Mouse (Mus musculus) megakaryocyte progenitor cell, adult 5-6 weeks (primary cell): Measurements from ENCODE around the gene Vps52. TPM values are rescaled to one million over a fixed set of nuclear protein-coding genes. Genes with fewer than 3 reads are reported as not detected.
"Not testable (repeated sequence)": the region's sequence is repeated elsewhere in the genome, so short reads cannot be mapped to it uniquely, and the experiment has no call there.

ENCODE experiments used
- ATAC-seq: replicated peaks from 2 replicates; pipeline ENCODE4 v1.8.0; 2016; ENCODE audit warnings: mild to moderate bottlenecking, moderate TSS enrichment, inconsistent platforms; ENCODE audit not compliant: poor library complexity
- total RNA-seq, 2 experiments: library from RNA; stranded (forward) in 1 of 2; stranded (reverse) in 1 of 2; fragments of 157-497, 149-512 nt in 1 of 2; fragments of 200-1000 nt in 1 of 2; gene quantifications; 2 replicates each; pipeline versions ENCODE4 v1.2.3 to v1.2.4; 2015 to 2017

Vps52 gene
- total RNA-seq, 2 experiments from 2014 or later = 13.7 to 16.6 TPM

DNA sequence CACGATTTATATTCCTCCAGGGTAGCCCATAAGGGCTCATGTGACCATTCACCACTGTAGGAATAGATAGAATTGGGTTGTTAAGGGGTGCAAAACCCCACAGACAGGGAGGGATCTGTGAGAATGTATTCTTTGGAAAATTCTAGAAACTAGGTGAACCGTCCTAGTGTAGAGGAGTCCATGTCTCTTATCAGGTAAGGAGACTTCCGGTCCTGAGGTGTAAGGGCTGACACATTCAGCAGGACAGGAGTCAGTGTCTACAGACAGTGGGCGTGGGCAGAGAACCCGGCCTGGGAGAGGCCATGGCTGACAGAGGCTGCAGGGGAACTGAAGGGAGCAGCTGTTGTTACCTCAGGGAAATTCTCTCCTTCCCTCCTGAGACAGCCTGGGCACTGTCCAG is 43.1 kb downstream of the Vps52 start:
- ATAC-seq = not testable (repeated sequence)

DNA sequence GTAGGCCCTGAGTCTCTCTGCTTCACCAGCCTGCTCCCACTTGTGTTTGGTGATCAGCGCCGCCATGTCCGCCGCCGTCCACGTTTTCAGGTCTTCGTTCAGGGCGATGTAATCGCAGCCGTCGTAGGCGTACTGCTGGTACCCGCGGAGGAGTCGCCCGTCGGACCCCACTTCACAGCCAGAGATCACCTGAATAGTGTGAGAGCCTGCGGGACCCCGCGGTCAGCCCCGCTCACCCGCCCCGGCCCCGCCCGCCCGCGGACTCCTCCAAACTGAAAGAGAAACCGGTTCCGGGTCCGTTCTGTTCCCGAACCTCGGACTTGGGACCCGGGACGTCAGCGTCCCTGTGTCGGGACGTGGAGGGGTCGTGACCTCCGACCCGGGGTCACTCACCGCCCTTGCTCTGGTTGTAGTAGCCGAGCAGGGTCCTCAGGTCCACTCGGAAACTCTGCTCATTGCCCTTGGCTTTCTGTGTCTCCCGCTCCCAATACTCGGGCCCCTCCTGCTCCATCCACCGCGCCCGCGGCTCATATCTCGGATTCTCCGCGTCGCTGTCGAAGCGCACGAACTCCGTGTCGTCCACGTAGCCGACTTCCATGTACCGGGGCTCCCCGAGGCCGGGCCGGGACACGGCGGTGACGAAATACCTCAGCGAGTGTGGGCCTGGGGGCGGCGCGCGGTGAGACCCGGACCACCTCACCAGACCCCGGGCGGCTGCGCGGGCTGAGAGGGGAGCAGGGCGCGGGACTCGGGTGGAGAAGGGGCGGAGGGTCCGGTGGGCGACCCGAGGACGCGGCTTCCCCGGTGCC is 43.9 kb downstream of the Vps52 start:
- peak; percentile 5; the same call in 1 of the 2 replicates for ATAC-seq

DNA sequence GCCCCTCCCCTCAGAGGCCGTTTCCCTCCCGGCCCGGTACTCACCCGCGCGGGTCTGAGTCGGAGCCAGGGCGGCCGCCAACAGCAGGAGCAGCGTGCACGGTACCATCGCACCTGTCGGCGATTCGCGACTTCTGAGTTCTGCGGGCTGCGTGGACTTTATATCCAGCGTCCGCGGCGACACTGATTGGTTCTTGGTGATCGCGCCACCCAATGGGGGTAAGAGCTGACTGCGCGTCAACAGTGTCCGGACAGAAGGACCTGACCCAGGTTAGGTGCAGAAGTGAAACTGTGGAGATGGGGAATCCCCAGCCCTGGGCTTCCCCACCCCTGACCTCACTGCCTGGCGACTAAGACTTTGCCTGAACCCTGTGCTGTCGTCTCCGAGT is 44.5 kb downstream of the Vps52 start, which contains the start of gene H2-K1:
Gene H2-K1 (minus strand): TSS at position 198 of the 388 bp plus-strand sequence.
- peak; percentile 98 for ATAC-seq

DNA sequence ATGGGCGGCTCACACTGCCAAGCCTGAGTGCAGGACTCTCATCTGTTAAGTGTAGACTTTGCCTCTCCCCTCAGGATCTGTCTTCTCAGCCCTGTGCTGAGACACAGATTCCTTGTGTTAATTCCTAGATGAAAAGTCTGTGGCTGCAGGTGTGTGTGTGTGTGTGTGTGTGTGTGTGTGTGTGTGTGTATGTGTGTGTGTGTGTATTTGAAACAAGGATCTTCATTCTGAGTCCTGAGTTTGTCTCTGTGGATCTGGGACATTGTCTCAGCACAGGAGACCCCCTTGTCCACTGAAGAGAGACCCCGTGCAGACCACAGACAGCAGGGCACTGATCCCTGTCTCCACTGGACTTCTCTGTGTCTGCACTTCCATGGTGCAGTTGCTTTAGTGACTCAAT is 45.2 kb downstream of the Vps52 start:
- not testable (repeated sequence) for ATAC-seq

DNA sequence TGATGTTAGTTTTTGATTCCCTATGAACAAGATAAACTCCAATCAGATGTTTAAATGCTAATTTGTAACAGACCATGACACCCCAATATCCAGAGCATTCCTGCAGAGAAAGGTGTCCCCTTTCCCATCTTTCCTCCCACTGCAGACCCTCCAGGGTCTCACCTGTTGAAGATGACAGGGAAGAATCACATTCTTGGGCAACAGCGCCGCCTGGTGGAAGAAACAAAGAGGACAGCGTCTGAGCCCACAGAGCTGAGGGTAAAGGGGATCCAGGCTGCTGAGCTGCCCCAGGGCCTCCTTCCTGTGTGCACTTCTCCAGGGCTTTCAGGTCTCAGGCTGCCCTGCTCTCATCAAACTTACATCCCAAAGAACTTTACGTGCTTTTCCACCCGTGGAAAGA is 47.8 kb downstream of the Vps52 start:
- no peak for ATAC-seq

DNA sequence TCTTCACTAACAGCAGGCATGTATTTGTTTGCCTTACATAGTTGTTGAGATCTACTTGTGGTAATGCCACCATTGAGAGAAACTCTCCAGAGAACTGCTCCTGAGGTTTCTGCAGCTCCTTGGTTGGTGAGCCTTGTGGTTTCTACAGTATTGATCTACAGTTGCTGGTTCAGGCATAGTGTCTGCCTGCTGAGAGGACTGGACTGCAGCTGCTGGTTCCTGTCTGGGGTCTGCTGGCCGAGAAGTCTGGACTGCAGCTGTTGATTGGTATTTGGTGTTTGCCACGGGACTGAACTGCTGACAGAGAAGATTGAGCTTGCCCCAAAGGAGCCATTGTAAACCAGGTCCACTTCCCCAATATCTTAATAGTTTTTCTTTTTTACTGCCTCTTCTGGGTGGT is 51.0 kb downstream of the Vps52 start:
- no peak for ATAC-seq

DNA sequence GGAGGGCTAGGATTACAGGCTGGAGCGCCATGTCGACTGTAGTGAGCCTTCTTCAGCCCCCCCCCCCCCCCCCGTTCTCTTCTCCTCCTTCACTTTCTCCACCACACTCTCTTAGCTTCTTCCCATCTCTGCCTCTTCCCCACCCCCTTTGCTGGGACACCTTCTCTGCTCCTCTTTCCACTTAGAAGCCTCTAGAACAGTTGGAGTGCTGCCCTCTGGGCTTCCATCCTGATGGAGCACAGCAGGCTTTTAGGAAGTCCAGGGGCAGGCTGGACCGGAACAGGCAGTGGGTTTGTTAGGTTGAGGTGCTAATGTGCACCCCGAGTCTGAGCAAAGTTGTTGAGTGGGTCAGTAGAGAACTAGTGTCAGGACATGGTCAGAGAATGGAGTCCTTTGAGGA is 54.5 kb downstream of the Vps52 start:
- no peak for ATAC-seq

DNA sequence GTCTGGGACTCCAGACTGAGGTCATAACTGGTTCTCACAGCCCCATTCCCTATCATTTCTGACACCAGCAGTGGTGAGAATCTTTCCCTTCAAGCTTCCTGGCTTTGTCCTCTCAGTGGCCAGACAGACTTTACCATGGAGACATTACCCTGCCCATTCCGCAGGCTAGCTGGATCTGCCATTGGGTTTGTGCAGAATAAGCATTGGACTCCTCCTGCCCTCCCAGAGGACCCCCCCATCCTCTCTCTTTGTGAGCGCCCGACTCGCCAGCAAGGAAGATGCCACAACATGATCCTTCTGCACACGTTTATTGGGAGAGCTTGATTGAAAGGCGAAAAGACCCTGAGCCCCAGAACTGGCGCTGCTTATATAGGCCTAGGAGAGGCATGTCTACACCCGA is 57.8 kb downstream of the Vps52 start:
- ATAC-seq = no peak

Other genes starting within 250 kb of the Vps52 start
Only the 30 nearest of the 33 such genes appear.
- 75.7 and 89.0 TPM in 2 replicates for gene Rab11b, start 195.3 kb upstream of the Vps52 start, total RNA-seq (2015)
- 24.4 and 30.6 TPM in 2 replicates for gene Rab11b, start 195.3 kb upstream of the Vps52 start, total RNA-seq (2017)
- 7.3 and 9.2 TPM in 2 replicates for gene Angptl4, start 174.0 kb upstream of the Vps52 start, total RNA-seq (2015)
- 8.4 and 9.7 TPM in 2 replicates for gene Angptl4, start 174.0 kb upstream of the Vps52 start, total RNA-seq (2017)
- gene Kank3, start 145.3 kb upstream of the Vps52 start, total RNA-seq (2015) = 9.6 and 12.7 TPM in 2 replicates
- 5.7 and 9.7 TPM in 2 replicates for gene Kank3, start 145.3 kb upstream of the Vps52 start, total RNA-seq (2017)
- gene Rps28, start 131.2 kb upstream of the Vps52 start, total RNA-seq (2015) = 1,132 and 1,209 TPM in 2 replicates
- gene Rps28, start 131.2 kb upstream of the Vps52 start, total RNA-seq (2017) = 2,303 and 3,173 TPM in 2 replicates
- gene Ndufa7, start 131.2 kb upstream of the Vps52 start, total RNA-seq (2015) = 161 and 174 TPM in 2 replicates
- gene Ndufa7, start 131.2 kb upstream of the Vps52 start, total RNA-seq (2017) = 122 and 151 TPM in 2 replicates
- 31.3 and 37.7 TPM in 2 replicates for gene Cd320, start 112.7 kb upstream of the Vps52 start, total RNA-seq (2015)
- 18.8 and 31.9 TPM in 2 replicates for gene Cd320, start 112.7 kb upstream of the Vps52 start, total RNA-seq (2017)
- 2.2 TPM in 1 of 2 replicates, not detected in the other for gene Gm7029, start 82.0 kb upstream of the Vps52 start, total RNA-seq (2015)
- gene Gm7029, start 82.0 kb upstream of the Vps52 start, total RNA-seq (2017) = not detected in 2 replicates
- gene Kifc1, start 65.2 kb upstream of the Vps52 start, total RNA-seq (2015) = 6.6 and 10.8 TPM in 2 replicates
- gene Kifc1, start 65.2 kb upstream of the Vps52 start, total RNA-seq (2017) = 28.6 and 30.3 TPM in 2 replicates
- 0.17 and 0.37 TPM in 2 replicates for gene Platr17, start 50.7 kb upstream of the Vps52 start, total RNA-seq (2015)
- gene Platr17, start 50.7 kb upstream of the Vps52 start, total RNA-seq (2017) = 0.29 and 1.4 TPM in 2 replicates
- 35.7 and 44.5 TPM in 2 replicates for gene Daxx, start 46.4 kb upstream of the Vps52 start, total RNA-seq (2015)
- gene Daxx, start 46.4 kb upstream of the Vps52 start, total RNA-seq (2017) = 28.7 and 32.1 TPM in 2 replicates
- gene Tapbp, start 39.9 kb upstream of the Vps52 start, total RNA-seq (2015) = 51.0 and 56.8 TPM in 2 replicates
- 47.6 and 48.0 TPM in 2 replicates for gene Tapbp, start 39.9 kb upstream of the Vps52 start, total RNA-seq (2017)
- 10.0 and 11.5 TPM in 2 replicates for gene Zbtb22, start 39.9 kb upstream of the Vps52 start, total RNA-seq (2015)
- 13.3 and 19.2 TPM in 2 replicates for gene Zbtb22, start 39.9 kb upstream of the Vps52 start, total RNA-seq (2017)
- 20.3 and 22.7 TPM in 2 replicates for gene Rgl2, start 26.3 kb upstream of the Vps52 start, total RNA-seq (2015)
- gene Rgl2, start 26.3 kb upstream of the Vps52 start, total RNA-seq (2017) = 37.9 and 47.9 TPM in 2 replicates
- 124 and 132 TPM in 2 replicates for gene Pfdn6, start 15.5 kb upstream of the Vps52 start, total RNA-seq (2015)
- 144 and 218 TPM in 2 replicates for gene Pfdn6, start 15.5 kb upstream of the Vps52 start, total RNA-seq (2017)
- gene Wdr46, start 15.2 kb upstream of the Vps52 start, total RNA-seq (2015) = 43.7 and 53.1 TPM in 2 replicates
- 64.4 and 65.4 TPM in 2 replicates for gene Wdr46, start 15.2 kb upstream of the Vps52 start, total RNA-seq (2017)
- gene B3galt4, start 4.3 kb upstream of the Vps52 start, total RNA-seq (2015) = 1.1 and 2.7 TPM in 2 replicates
- gene B3galt4, start 4.3 kb upstream of the Vps52 start, total RNA-seq (2017) = 5.8 and 7.6 TPM in 2 replicates
- 3,964 and 4,103 TPM in 2 replicates for gene Rps18, start 189 bp downstream of the Vps52 start, total RNA-seq (2015)
- 1,202 and 1,622 TPM in 2 replicates for gene Rps18, start 189 bp downstream of the Vps52 start, total RNA-seq (2017)
- 914 and 1,011 TPM in 2 replicates for gene H2-K1, start 44.5 kb downstream of the Vps52 start, total RNA-seq (2015)
- gene H2-K1, start 44.5 kb downstream of the Vps52 start, total RNA-seq (2017) = 697 and 748 TPM in 2 replicates
- 8.1 and 9.6 TPM in 2 replicates for gene Ring1, start 68.9 kb downstream of the Vps52 start, total RNA-seq (2015)
- gene Ring1, start 68.9 kb downstream of the Vps52 start, total RNA-seq (2017) = 9.8 and 12.7 TPM in 2 replicates
- 61.7 and 65.6 TPM in 2 replicates for gene H2-Ke6, start 72.2 kb downstream of the Vps52 start, total RNA-seq (2015)
- 36.6 and 46.5 TPM in 2 replicates for gene H2-Ke6, start 72.2 kb downstream of the Vps52 start, total RNA-seq (2017)
- 6.2 and 9.5 TPM in 2 replicates for gene Slc39a7, start 75.9 kb downstream of the Vps52 start, total RNA-seq (2015)
- gene Slc39a7, start 75.9 kb downstream of the Vps52 start, total RNA-seq (2017) = 101 and 107 TPM in 2 replicates
- 22.1 and 22.2 TPM in 2 replicates for gene Rxrb, start 76.0 kb downstream of the Vps52 start, total RNA-seq (2015)
- 34.2 and 42.6 TPM in 2 replicates for gene Rxrb, start 76.0 kb downstream of the Vps52 start, total RNA-seq (2017)
- gene Col11a2, start 83.6 kb downstream of the Vps52 start, total RNA-seq (2015) = 0.83 and 0.94 TPM in 2 replicates
- gene Col11a2, start 83.6 kb downstream of the Vps52 start, total RNA-seq (2017) = 1.9 and 3.1 TPM in 2 replicates
- 7.7 and 9.6 TPM in 2 replicates for gene H2-Oa, start 136.5 kb downstream of the Vps52 start, total RNA-seq (2015)
- gene H2-Oa, start 136.5 kb downstream of the Vps52 start, total RNA-seq (2017) = 2.7 TPM in 2 replicates
- 72.0 and 74.5 TPM in 2 replicates for gene H2-DMa, start 163.7 kb downstream of the Vps52 start, total RNA-seq (2015)
- gene H2-DMa, start 163.7 kb downstream of the Vps52 start, total RNA-seq (2017) = 56.5 and 61.1 TPM in 2 replicates
- gene Brd2, start 166.8 kb downstream of the Vps52 start, total RNA-seq (2015) = 269 and 306 TPM in 2 replicates
- 260 and 284 TPM in 2 replicates for gene Brd2, start 166.8 kb downstream of the Vps52 start, total RNA-seq (2017)
- 3.9 and 5.8 TPM in 2 replicates for gene H2-DMb2, start 187.5 kb downstream of the Vps52 start, total RNA-seq (2015)
- gene H2-DMb2, start 187.5 kb downstream of the Vps52 start, total RNA-seq (2017) = 6.7 and 8.5 TPM in 2 replicates
- gene H2-DMb1, start 197.3 kb downstream of the Vps52 start, total RNA-seq (2015) = 36.2 and 39.4 TPM in 2 replicates
- 47.0 and 60.3 TPM in 2 replicates for gene H2-DMb1, start 197.3 kb downstream of the Vps52 start, total RNA-seq (2017)
- 27.6 and 30.5 TPM in 2 replicates for gene Tap1, start 231.7 kb downstream of the Vps52 start, total RNA-seq (2015)
- 62.5 and 82.8 TPM in 2 replicates for gene Tap1, start 231.7 kb downstream of the Vps52 start, total RNA-seq (2017)
- 112 and 120 TPM in 2 replicates for gene Psmb9, start 232.0 kb downstream of the Vps52 start, total RNA-seq (2015)
- gene Psmb9, start 232.0 kb downstream of the Vps52 start, total RNA-seq (2017) = 122 and 126 TPM in 2 replicates